Mouse (Mus musculus) v-Abl transformed pro-B cells (cell line): Measurements from ENCODE around the gene St6galnac3.

Experiments
- in situ Hi-C, 2 experiments: fragments of 400-800 bp; cut with MboI; formaldehyde crosslinking; loops; one replicate each; pipeline ENCODE4 v1.15.1; 2025; ENCODE audit not compliant: unreplicated experiment in 2 of 2

The St6galnac3 gene

GRCm38 (mm10) chr3:153433010-153433409, 292.0 kb downstream of the St6galnac3 start:
- in situ Hi-C loops, result no loop called here

DNA sequence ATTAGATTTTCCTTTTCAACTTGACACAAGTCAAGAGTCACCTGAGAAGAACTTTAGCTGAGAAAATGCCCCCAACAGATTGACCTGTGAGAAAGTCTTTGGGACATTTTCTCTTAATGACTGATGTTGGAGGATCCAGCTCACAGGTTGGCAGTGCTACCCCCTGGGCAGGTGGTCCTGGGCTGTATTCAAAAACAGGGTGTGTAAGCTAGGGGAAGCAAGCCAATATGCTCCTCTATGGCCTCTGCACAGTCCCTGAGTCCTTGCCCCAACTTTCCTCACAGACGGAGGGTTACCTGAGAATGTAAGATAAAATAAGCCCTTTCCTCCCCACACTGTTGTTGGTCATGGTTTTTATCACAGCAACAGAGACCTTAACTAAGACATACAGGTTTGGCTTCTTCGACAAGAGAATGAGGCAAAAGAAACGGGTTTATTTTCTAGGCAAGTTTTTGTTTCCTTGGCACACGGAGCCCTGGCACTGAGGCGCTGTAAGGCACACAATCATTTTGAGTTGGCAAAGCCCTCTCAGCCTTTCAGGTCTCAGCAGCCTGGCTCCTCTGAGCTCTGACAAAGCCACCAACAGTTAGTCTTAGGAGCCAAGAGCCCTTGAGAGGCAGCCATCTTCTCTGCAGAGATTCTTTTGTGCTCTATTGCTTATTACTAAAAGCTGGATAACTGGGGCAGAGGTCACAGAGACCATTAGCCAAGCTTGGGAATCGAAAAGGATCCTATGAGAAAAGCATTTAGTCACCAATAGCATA, 292.7 kb downstream of the St6galnac3 start:
- in situ Hi-C loops, result no loop called here

DNA sequence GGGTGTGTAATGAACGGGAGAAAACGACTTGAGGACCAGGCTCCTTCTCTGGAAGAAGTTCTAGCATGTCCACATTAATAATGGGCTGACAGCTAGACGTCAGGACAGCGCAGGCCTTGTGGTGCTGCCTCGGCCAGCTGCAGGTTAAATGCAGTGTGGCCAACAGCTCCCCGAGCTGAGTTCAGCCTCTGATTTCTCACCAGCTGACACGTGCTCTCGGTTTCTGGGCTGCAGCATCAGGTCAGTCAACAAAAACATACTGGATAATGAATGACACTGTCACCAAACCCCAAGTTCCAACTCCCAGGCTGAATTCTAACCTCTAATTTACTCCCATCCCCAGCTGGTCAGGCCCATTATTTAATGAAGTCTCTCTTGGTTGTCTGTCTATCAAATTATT, 295.1 kb downstream of the St6galnac3 start:
- in situ Hi-C loops, result no loop called here

- in situ Hi-C loops, result no loop called here
These were observed 303.1 kb downstream of the St6galnac3 start for GRCm38 (mm10) chr3:153421918-153422290.

DNA sequence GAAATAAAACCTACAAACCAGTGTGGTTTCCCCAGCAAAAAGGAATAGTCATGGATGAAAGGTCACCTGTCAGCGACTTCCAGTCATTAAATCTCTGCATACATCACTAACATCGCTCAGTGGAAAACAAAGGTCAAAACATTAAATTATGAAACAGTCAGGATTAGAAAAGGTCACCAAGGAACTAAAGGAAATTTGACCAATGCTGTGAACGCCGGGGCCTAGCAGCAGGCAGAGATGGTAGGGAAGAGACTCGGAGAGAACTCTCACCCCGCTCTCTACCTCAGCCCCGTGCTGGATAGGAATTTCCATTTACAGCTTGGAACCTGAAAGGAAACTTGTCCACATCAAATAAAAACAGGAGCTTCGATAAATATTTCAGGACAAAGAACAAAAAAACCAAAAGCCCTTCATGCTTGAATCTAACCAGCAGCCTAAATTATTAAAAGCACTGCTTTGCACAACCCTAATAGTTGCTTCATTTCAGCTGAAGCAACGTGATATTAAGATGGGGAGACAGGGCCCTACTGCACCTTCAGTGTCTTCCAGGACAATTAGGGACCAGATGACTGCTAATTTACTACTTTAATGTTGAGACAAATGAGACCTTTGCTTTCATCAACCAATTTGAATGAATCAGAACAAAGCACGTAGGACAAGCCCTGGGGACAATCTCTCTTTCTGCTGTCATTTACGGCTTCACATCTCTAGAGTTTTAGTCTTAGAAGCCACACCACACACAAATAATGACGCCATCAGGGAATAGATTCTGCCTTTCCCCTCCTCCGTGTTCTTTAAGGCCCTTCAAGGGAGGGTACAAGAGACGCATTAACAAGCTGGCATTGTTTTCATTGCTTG, 303.7 kb downstream of the St6galnac3 start:
- in situ Hi-C loops, result no loop called here

DNA sequence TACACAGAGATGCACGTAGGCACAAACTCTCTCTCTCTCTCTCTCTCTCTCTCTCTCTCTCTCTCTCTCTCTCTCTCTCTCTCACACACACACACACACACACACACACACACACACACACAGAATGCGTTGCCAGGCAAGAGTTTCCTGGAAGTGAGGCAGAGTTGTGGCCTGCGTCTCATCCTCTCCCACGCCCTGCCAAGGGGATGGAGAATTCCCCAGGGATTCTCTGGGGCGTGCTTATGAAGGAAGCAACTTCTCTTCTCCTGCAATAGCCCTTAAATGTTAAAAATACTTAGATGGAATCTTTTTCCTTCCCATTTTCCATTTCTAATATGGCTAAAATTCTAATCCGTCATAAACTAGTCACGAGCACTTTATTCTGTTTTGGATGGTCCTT, 305.6 kb downstream of the St6galnac3 start:
- in situ Hi-C loops, result no loop called here

DNA sequence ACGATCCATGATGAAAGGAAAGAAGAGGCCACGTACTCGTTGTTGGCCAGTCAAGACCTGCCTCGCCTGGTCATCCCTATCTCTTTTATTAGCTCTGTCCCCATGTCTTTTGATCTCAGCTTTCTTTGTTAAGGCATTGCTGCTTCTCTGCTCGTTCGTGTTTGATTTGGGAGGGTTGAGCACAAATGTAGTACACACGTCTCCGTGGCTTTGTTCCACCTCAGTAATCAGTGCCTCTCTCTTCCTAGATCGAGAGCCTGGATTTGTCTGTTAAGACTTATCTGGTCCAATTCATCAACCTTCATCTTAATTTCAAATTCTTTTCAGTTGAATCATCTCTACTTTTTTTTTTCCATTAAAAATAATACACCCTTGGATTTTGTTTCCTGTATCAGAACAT, 308.0 kb downstream of the St6galnac3 start:
- in situ Hi-C loops, result no loop called here

DNA sequence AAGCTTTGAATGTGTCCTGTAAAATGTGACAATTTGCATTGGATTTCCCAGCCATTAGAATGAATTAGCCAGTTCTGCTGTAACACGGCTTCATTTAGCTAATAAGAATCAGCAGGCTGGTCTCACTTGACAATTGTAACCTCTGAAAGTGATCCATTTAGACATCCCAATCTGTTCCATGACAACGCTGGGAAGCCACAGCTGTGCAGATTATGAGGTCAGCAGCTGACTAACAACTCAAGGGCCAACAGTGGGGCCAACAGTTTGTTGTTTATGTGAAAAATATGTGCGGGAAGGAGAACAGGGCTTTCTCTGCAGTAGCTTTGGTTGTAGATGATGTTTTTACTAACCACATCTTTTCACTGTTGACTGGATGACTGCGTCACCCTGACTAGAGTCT, 308.6 kb downstream of the St6galnac3 start:
- in situ Hi-C loops, result no loop called here

DNA sequence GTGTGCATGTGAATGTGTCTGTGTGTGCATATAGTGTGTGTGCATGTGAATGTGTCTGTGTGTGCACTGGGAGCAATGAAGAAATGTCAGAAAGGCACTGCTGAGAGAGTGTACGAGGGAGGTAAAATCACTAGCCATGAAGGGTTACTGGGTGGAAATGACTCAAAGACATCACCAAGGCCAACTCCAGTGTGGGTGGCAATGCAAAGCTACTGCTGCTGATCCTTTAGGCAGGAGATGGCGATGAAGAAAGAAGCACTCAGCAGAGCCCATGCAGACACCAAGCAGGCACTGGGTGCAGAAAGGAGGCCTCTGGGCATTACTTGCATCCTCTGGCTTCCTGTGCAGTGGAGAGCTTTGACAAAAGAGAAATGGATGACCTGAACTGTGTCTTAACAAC, 310.8 kb downstream of the St6galnac3 start:
- in situ Hi-C loops, result no loop called here

- in situ Hi-C loops, result no loop called here
These were observed 315.7 kb downstream of the St6galnac3 start for GRCm38 (mm10) chr3:153409286-153409685.

GRCm38 (mm10) chr3:153408361-153408760, 316.6 kb downstream of the St6galnac3 start:
- in situ Hi-C loops, result no loop called here

DNA sequence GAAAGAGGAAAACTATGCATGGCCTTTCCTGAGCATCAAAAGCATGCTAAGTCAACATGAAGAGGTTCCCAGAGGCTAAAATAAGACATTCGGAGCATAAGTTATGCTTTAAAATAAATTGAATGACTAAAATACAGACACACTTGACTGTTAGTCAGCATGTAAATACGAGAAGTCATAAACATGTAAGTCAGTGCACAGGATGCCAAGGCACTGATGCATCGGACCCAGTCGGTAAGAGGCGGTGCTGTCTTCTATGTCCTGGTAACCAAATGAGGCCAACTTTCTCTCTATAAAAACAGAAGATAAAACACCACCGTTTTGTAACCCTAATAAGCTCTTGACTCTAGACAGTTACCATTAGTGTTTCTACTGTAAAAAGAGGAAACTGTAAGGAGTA, 317.3 kb downstream of the St6galnac3 start:
- in situ Hi-C loops, result no loop called here

DNA sequence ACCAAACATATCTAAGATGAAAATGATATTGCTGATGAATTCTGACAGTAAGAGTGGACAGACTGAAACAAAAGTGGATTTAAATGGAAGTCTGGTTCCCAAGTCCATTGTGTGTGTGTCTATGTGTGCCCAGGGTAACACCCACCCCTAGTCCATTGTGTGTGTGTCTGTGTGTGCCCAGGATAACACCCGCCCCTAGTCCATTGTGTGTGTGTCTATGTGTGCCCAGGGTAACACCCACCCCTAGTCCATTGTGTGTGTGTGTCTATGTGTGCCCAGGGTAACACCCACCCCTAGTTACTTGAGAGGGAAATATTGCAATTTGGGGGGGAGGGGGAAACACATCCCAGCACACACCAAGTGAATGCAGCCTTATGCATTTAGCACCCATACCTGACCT, 318.1 kb downstream of the St6galnac3 start:
- in situ Hi-C loops, result no loop called here

- in situ Hi-C loops, result no loop called here
These were observed 318.8 kb downstream of the St6galnac3 start for GRCm38 (mm10) chr3:153406220-153406619.

- in situ Hi-C loops, result no loop called here
These were observed 319.3 kb downstream of the St6galnac3 start for GRCm38 (mm10) chr3:153405643-153406042.

GRCm38 (mm10) chr3:153400259-153400658, 324.7 kb downstream of the St6galnac3 start:
- in situ Hi-C loops, result no loop called here

GRCm38 (mm10) chr3:153399574-153399973, 325.4 kb downstream of the St6galnac3 start:
- in situ Hi-C loops, result no loop called here

DNA sequence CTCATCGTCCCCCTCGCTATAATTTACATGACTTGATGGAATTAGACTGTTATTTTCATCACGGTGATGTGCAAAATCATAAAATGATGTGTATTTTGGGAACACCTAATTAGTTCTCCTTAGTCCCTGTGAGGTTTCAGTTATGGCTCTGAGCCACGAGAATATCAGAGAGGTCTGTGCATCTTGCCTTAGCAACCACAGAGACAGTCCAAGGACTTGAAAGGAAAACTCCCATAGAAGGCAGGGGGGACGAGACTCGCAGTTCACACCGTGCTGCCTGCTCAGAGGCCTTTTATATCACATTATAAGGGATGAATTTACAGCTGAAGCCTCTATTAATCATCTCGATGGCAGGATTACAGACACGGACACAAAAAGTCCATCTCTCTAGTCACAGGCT, 327.2 kb downstream of the St6galnac3 start:
- in situ Hi-C loops, result no loop called here

DNA sequence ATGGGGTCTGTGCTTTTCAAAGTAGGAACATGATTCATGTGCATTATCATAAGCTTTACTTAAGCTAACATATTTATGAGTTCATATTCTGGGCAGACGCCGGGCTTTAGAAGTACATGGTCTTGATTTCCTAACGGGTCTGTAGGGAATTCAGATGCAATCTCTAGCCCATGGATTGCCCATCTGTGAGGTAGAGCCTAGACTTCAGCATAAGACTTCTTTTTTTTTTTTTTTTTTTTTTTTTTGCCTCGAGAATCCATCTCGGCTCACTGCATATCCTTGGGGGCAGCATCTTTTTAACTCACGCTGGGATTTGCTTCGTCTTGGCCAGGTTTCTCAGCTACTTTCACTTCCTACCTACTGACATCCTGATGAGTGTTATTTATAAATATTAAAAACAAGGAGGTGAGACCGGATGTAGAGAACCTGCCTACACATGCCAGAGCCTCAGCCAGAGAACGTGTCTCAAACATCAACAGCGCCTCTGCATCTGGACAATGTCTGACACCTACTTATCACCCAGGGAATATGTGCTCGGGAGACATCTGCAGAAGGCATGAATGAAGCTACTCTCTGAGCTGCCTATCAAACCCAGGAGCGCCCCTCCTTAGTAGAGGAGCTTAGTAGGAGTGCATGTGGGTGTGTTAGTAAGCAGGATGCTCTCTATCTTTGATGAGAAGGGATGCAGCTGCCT, 328.5 kb downstream of the St6galnac3 start:
- in situ Hi-C loops, result no loop called here

DNA sequence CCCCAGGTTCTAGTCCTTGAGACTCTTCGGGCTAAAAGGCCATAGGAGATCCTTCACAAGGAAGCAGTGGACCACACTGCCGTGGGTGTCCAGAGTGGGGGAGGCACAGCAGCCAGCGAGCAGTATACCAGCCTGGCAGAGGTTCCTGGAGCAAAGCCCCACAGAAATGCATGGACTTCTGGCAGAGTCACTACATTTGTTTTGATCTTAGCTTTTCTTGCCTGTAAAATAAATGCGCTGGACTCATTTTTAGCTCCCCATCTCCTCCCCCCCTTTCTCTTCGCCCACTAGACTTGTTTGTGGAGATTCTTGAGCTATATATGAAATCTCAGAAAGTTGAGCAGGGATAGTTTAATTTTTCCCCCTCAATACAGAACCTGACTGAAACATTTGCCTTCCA, 329.6 kb downstream of the St6galnac3 start:
- in situ Hi-C loops, result no loop called here

- in situ Hi-C loops, result no loop called here
These were observed 330.2 kb downstream of the St6galnac3 start for GRCm38 (mm10) chr3:153394751-153395150.
